Mouse (Mus musculus): Measurements from ENCODE around the gene Gpr83.
"Not testable (repeated sequence)": the region's sequence is repeated elsewhere in the genome, so short reads cannot be mapped to it uniquely, and the experiment has no call there.

Gpr83 gene

GRCm38 (mm10) chr9:14870802-14871201 is 10.8 kb downstream of the Gpr83 start:
- DNase-seq, result no peak

- no peak for DNase-seq
Observed at GRCm38 (mm10) chr9:14871536-14871935, 11.5 kb downstream of the Gpr83 start.

GRCm38 (mm10) chr9:14872181-14872930 is 12.3 kb downstream of the Gpr83 start:
- DNase-seq, result no peak

- DNase-seq, result no peak
Observed at GRCm38 (mm10) chr9:14875743-14876507, 15.9 kb downstream of the Gpr83 start.

GRCm38 (mm10) chr9:14876566-14876965 is 16.6 kb downstream of the Gpr83 start:
- not testable (repeated sequence) for DNase-seq

GRCm38 (mm10) chr9:14884641-14885040 is 24.6 kb downstream of the Gpr83 start:
- no peak for DNase-seq

- DNase-seq, result no peak
Observed at GRCm38 (mm10) chr9:14885151-14885550, 25.1 kb downstream of the Gpr83 start.

- DNase-seq, result no peak
Observed at GRCm38 (mm10) chr9:14885954-14886353, 25.9 kb downstream of the Gpr83 start.

GRCm38 (mm10) chr9:14887787-14888382 is 27.9 kb downstream of the Gpr83 start:
- no peak for DNase-seq

- DNase-seq, result no peak
Observed at GRCm38 (mm10) chr9:14888671-14889070, 28.7 kb downstream of the Gpr83 start.

GRCm38 (mm10) chr9:14890699-14891098 is 30.7 kb downstream of the Gpr83 start:
- DNase-seq, result no peak

GRCm38 (mm10) chr9:14891891-14892290 is 31.9 kb downstream of the Gpr83 start:
- DNase-seq, result peak; percentile 13

GRCm38 (mm10) chr9:14893388-14893787 is 33.4 kb downstream of the Gpr83 start:
- no peak for DNase-seq

- DNase-seq, result no peak
Observed at GRCm38 (mm10) chr9:14894628-14895027, 34.6 kb downstream of the Gpr83 start.

GRCm38 (mm10) chr9:14895237-14895835 is 35.3 kb downstream of the Gpr83 start:
- DNase-seq, result no peak

- DNase-seq, result no peak
Observed at GRCm38 (mm10) chr9:14897102-14897501, 37.1 kb downstream of the Gpr83 start.

- no peak for DNase-seq
Observed at GRCm38 (mm10) chr9:14901757-14902156, 41.7 kb downstream of the Gpr83 start.

- no peak for DNase-seq
Observed at GRCm38 (mm10) chr9:14902416-14902815, 42.4 kb downstream of the Gpr83 start.

GRCm38 (mm10) chr9:14903006-14903405 is 43.0 kb downstream of the Gpr83 start:
- DNase-seq, result no peak

GRCm38 (mm10) chr9:14903581-14904378 is 43.8 kb downstream of the Gpr83 start, which contains the start of gene Izumo1r:
Gene Izumo1r (minus strand): TSS chr9:14903949.
- no peak for DNase-seq

- DNase-seq, result no peak
Observed at GRCm38 (mm10) chr9:14904741-14905475, 44.9 kb downstream of the Gpr83 start.

GRCm38 (mm10) chr9:14905956-14906355 is 45.9 kb downstream of the Gpr83 start:
- no peak for DNase-seq

Data from cerebellum, adult 11 months (tissue).